Mouse (Mus musculus) heart, adult 11 months (tissue): ENCODE data around the gene Flrt1.
A peak's percentile ranks its signal among the peaks of the same experiment; 100 is the strongest.
"Not testable (repeated sequence)": the region's sequence is repeated elsewhere in the genome, so short reads cannot be mapped to it uniquely, and the experiment has no call there.

Source experiments
- DNase-seq: peaks from one replicate; pipeline ENCODE4 v3.0.0; 2022

The Flrt1 gene

DNA sequence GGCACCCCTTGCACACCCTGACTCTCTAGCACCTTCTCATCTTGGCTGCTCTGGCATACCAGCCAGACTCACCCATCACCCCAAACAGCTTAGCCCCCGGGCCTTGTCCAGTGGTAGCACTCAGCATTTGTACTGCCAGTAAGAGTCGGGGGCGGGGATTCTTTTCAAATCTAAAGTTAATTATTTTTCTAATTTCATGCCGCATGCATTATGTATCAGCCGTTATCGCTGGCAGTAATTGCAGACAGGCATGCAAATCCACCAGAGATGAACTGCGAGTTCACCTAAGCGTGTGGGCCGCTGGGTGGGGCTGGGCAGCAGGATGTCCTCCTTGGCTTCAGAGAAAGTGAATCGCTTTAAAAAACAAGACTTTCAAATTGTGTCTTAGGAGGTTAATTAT is 3.5 kb downstream of the Flrt1 start:
- DNase-seq = no peak

DNA sequence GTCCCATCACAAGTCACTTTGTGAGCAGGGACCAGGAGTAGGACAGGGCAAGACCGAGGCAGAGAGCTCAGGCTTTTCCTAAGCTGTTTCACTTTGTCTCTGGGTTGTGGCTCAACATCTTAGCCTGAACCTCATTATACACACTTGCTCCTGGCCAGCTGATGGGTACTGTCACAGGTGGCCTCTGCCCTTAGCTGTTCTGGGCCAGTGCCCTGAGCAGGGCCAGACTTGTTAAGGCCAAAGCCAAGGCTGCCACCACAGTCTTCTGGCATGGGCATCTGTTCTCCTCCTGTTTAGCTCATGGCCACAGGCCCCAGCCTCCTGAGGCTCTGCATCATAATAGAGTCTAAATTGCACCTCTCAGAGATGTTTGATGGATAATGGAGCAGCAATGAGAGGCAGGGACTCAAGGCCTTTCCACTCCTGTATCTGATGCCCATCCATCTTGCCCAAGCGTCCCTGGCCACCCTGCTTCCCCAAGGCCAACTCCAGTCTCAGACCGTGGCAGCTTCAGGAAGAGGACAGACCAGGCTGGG is 5.8 kb downstream of the Flrt1 start:
- DNase-seq = no peak

DNA sequence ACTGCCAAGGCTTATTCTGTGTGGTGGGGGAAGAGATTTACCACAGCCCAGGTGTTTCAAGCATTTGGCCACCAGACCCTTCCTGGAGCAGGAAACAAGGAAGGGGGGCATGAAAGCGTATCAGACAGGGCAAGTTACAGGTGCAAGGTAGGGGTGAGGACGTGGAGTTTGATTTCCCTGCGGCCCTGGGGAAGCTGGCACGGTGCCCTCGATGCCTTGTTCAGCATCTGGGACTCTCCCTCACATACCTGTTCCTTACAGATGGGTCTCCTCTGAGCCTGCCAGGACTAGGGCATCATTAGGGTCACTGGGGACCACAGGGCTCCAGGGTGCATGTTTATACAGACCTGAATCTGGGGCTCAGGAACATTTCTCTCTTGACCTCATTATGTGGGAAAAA is 12.8 kb downstream of the Flrt1 start:
- no peak for DNase-seq

DNA sequence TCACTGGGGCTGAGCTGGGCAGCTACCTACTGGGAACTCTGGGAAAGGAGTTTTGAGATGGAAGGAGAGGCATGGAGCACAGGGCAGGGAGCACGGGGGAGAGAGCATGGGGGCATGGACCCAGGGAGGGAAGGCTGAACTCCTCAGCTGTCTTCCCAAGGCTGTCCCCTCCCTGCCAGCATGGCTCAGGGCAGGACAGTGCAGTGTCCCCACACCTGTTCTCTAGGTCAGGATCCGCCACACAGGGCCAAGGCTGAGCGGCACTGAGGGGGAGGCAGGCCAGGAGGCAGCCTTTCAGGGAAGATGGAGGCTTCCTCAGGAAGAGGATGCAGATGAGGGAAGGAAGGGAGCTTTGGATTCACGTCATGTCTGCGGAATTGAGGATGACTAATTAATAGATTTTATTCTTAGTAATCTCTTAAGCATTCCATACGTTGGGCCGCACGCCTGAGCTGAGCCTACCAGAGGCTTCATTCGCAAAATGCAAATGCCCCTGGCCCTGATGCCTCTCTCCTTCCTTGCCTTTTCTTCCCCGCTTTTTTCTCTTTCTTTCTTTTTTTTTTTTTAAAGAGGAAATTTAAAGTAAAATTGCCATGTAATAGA is 14.0 kb downstream of the Flrt1 start:
- no peak for DNase-seq

DNA sequence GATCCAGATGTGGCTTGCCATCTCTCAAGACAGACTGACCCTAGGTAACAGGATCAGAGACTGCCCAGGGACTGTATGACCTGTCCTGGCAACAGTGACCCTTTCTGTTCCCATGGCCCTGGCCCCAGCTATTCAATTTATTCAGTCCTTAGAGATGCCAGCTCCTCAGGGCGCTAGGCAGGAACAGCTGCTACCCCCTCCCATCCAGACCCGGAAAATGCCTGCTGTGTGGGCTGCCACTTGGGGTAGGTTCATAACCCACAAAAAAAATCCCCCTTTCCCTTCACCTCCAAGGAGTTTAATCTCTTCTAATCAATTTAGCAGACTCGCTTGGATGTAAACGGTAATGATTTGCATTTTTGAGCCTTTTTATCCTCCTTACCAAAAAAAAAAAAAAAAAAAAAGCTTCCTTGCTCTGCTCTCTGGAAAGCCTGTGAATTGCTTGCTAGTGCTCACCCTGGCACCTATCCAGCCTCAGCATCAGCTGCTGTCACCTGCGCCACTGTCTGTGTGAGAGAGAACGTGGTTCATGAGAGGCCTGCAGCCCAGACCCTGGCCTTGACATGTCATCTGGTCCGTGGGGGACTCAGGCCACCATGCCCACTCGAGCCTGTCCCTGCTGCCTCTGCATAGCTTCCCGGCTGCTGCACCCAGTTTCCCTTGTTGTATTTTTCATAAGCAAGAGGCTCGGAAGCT is 15.0 kb downstream of the Flrt1 start:
- DNase-seq = no peak

DNA sequence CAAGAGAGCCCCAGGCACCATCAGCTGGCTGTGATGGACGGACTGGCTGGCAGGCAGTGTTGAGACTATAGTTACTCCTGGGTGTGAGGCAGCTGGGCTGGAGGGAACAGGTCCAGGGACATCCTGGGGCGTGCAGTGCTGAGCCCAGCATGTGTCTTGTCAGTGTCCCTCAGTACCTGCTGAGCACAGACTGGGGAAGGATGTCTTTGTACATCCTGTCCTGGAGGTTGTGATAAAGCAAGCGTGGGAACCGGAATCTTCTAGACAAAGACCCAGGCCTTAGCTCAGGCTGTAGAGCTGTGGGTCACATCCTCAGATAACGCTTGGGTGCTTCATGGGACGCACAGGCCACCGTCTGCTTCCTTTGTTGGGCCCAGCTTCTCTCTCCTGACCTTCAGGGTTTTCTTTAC is 15.7 kb downstream of the Flrt1 start:
- DNase-seq = no peak

DNA sequence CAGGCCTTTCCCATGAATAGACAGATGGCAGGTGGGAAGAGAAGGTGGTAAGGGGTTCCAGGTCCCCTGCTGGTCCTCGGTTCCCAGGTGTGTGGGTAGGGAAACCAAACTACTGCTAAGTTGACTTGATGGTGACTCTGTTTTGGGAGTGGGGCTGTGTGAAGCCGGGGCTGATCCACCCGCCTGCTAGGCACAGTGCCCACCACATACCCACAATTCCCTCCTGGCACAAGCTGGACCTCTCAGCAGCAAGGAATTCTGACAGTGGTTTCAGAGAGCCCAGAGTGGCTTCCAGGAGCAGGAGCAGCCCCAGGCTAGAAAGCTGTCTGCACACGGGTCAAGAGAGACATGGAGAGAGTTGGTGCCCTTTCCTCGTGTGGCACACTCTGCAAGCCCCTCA is 16.5 kb downstream of the Flrt1 start:
- no peak for DNase-seq

DNA sequence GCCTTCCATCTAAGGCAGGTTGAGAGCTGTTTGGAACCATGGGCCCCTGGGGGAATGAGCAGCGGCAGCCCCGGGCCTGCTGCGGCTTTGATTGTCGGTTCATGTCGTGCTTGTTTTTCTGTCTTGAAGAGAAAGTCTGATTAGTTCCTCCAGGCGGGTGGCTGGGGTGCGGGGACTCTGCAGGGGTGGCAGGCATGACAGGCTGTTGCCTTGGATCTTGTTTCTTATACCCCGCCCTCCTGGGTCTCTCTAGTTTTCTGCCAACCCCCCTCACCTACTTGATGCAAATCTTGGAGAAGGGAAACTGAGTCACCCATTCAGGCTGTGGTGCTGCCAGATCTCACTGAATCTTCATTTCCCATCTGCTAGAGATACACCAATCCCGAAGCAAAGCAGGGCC is 17.0 kb downstream of the Flrt1 start:
- DNase-seq = no peak

DNA sequence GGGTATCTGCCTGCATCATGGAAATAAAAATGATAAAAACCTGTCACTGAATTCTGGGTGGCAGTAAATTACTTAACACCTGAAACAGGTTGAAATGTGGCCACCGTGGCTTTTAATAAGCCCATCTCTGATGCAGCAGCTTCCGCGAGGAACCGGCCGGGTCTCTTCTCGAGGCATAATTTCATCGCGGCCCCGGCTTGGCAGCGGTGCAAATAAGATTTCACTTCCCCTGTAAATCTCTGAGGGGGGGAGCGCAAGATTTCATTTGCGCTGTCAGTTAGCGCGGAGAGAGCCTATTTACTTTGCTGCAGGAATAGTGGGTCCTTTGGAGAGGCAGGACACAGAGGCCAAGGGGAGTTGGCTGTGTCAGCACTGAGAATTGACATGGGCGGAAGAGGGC is 20.8 kb downstream of the Flrt1 start:
- no peak for DNase-seq

DNA sequence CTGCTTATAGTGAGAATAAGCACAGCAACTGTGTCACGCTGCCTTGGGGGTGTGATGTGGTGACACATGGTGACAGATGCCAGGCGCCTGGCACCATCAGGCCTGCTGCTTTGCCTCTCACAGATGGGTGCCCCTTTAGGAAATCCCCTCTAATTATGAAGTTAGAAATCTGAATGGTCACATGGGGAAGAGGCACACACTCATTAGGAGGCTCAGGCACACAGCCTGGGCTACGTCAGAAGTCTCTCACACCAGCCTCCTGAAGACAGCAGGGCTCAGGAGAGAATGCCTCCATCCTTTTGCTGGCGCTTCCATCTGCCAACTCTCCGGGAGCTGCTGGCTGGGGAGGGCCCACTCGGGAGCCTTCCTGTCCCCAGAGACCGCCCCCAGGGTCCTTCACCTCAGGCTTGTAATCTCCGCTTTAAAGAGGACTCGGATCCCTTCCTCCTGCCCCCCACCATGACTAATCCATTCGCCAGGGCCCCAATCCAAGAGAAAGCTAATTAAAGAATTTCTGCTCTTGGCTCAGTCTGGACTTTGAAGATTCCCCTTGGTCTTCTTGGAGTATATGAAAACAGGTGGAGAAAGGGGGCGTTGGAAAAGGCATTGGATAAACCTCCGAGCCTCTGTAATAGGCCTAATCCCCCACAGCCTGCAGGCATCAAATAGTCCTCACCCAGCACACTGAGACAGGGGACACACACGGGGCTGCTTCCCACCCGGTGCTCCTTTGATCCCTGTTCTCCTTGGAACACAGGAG is 22.3 kb downstream of the Flrt1 start:
- DNase-seq = no peak

DNA sequence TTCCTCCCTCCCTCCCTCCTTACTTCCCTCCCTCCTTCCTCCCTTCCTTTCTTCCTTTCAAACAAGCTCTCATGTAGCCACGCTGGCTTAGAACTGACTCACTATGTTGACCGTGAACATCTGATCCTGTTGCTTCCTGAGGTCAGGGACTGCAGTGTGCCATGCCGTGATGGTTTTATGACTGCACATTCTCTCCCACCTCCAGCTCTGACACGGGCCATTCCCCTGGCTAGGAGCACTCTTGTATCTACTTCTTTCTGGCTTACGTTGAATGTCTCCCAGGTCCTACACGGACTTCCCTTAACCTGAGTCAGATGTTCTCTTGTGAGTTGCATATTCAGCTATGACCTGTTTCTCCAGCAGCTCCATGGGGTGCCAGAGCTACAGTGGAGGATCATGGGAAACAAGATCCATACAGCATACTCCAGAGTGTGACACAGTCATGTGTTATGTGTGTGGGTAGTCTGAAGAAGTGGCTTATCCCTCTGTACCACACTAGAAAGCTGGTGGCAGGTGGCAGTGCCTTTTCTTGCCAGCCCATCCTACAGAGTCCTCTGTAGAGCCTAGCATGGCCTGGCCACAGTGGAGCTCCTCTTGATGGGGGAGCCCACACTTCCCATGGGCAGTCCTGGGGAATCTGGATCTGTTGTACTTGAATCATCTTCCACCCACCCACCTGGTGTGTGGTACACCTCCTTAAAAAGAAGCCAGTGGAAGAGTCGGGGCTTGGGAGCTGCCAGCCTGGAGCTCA is 23.8 kb downstream of the Flrt1 start:
- DNase-seq = peak; percentile 84

DNA sequence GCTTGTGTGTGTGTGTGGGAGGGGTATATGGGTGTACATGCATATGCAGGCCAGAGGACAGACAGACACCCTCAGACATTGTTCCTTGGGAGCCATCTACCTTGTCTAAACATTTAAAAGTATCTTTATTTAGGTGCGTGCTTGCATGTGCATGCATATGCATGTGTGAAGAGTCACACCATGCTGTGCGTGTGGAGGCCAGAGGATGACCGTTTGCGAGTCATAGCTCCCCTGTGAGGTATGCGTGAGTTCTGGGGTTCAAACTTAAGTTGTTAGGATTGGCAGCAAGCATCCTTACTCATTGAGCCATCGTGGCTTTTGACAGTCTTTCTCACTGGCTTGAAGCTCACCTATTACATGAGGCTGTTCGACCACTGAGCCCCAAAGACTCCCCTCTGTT is 27.3 kb downstream of the Flrt1 start:
- DNase-seq = peak; percentile 85

DNA sequence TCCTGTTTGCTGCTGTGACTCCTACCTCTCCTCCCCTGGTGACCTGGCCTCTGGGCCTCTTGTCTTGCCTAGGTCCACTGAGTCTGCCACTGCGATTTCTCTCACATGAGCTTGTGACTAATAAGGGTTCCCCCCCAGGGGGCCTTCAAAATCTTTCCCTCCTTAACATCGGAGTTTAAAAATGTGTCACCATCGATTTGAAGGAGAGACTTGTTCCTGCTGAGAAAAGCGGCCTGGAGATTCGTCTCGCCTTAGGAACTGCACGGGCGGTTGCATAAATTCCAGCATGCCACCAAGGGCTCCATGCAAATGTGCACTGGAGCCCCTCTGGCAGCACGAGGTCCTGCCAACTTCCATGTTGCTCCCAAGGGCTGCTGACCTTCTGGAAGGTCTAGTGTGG is 27.9 kb downstream of the Flrt1 start:
- no peak for DNase-seq

DNA sequence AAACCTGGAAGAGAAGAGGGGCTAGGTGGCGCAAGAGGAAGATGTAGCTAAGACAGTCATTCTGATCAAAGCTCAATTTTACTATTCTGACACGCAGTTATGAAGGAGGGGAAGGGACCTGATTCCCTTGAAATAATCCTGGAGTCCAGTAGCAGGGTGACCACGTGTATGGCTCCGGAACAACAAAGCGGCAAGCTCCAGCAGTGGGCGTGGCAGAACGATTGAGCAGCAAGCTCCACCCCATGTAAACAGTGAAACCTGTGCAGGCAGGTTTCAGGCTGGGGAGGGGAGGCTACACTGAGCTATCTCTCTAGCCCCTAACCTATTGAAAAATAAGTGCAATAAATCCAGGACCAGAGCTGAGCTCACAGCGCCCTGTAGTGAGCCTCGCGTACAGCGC is 30.2 kb downstream of the Flrt1 start:
- DNase-seq = not testable (repeated sequence)

DNA sequence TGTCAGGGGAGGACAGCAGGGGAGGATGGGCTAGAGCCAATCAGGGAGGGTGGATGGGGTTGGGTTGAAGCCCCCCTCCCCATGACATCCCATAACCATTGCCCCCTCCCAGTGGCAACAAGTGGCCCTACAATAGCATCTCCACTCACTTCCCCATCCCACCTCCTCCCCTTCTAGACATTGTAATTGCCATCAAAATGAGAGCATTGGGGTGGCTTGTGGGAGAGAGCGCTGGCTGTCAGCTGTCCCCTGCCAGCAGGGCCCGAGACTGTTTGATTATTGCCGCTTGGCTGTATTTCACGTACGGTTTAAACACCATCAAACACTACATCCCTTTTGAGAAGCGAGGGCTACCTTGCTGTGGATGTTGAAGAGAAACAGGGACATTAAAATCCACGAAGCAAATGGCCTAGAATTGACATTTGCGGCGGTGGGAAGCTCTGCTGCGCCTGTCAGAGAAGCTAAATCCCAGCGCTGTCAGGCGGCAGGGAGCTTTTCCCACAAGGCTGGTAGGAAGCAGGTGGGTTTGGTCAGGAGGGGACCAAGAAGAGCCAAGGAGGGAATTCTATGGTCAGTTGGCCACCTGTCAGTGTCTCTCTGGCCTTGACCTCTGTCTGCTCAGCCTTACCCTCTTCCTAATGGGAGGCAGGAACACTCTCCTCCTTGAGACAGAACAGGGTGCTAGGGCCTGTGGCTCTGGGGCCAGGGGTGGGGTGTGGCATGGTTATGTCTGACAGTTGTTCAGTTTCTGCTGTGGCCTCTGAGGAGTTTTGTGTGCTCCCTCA is 31.3 kb downstream of the Flrt1 start:
- no peak for DNase-seq

DNA sequence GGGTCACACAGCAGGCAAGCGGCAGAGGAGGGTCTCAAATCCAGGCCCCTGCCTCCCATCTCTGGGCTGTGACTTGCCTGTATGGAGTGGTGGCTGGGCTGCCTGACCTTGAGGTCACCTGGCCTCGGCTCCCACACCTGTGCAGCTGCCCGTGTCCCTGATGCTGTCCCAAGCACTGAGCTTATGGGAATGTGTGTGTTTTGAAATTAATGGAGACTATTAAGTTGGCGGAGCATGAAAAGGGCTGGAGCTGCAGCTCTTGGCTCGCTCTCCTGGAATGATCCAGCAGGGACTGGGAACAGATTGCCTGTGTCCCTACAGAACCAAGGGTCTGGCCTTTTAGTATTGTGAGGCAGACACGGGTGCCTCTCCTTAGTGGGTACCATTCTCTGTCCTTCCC is 33.3 kb downstream of the Flrt1 start:
- DNase-seq = peak; percentile 87

DNA sequence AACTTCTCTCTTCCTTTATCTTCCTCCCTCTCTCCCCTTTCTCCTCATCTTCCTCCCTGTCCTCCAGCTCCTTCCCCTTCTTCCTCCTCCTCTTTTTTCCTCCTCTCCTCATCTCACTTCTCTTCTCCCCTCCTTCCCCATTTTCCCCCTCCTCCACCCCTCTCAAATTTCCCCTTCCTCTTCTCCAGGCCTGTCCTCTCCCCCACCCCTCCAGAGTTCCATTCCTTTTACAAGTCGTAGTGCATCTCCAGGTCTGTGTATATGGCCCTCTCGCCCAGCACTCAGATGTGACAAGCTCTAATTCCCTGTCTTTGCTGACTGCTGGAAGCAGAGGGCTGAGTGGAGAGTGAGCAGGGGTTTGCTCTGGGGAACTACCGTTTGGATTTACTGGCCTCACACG is 34.8 kb downstream of the Flrt1 start:
- no peak for DNase-seq

DNA sequence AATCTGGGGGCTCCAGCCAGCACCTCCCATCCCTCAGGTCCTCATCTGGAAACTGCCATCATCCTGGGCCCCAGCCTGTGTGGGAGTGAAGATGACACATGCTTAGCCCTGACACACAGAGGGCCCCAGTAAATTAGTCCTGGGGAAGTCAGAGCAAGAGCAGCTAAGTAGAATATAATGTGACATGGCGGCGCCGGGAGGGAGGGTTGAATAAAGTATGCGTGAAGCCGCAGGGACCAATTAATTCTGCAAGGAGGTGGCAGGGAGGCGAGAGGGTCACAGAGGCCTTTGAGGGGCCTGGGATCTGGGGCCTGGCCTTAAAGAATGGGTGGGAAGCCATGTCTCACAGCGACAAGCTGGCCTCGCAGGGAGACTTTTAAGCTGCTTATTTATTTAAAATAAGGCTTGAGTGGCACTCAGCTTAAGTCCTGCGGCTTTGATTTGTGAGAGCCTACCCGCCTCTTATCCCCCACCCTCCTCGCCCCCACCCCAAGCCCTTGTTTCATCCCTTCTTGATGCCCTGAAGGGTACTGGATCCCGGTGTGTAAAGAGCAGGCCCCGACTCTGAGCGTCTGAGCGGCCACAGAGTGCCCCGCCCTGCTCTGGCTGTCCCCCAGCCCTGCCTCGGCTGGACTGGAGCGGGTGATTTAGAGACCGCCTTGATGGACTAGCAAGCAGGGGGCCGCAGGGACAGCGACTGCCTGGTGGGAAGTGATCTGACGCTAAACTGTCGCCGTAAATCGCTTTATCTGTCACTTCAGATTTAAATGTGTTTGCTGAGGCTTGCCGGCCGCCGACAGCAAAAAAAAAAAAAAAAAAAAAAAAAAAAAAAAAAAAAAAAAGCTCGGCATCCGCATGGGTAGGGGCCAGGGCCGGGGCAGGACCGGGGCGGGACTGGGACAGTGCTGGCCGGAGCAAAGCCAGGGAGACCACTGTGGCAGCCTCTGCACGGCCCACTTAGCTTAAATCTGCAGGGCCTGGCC is 35.5 kb downstream of the Flrt1 start:
- peak; percentile 92 for DNase-seq

DNA sequence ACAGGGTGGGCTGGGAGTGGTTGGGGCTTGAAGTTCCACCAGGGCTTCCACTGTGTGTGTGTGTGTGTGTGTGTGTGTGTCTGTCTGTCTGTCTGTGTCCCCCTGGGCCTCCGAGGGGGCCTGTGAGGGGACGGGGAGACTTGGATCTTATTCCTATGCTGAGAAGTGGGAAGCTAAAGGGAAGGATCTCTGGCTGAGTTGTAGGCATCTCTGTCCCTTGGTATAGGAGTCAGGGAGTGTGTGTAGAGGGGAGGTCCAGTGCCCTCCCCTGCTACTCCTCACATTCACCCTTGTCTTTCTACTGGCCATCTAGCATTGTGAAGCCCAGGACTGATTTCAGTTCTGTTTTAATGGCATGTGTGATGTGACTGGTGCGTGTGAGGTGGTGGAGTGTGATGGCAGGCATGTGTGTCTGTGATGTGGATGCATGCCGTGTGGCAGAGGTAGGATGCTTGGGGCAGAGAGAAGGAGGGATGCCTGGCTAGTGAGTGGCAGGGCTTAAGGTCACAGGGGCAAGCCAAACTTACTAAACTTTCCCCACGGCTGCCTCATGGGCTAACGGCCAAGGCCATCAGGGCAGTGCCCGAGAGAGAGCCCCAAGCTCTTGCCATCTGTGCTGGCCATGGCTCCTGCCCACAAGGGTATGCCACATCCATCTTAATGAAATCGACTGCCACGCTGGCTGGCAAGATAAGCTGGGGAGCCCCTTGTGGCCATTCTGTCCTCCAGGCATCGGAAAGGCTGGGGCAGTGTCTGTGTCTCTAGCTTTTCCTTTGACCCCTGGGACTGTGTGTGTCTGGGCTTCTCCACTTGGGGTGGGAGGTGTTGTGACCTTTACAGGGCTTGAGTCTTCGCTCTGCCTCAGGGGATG is 36.6 kb downstream of the Flrt1 start:
- peak; percentile 89 for DNase-seq

DNA sequence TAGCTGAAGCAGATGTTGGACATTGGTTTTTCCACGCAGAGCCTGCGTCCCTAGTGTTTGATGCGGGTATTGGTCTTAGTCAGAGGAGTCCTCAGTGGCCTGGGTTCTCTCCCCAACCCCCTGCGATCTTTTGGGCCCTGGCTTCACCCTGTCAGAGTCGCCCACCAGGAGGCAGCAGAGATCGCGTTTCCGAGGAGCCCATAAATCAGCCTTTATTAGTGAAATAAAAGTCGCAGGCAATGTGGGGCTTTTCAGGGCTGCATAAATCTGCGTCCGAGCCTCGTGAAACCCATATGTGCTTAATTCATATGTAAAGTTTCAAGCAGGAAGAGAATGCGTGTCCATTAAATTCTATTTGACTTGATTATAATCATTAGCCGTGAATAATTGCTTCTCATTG is 37.4 kb downstream of the Flrt1 start:
- DNase-seq = peak; percentile 95
